Mouse (Mus musculus) G1E-ER4 (cell line): ENCODE measurements around the gene Pdcd4. TPM values are rescaled to one million over a fixed set of nuclear protein-coding genes. Genes with fewer than 3 reads are reported as not detected.

Experiments
- GATA1 ChIP-seq: IDR thresholded peaks from one replicate; pipeline ENCODE4 v1.8.0; 2012; ENCODE audit warnings: low read length, inconsistent platforms
- polyA plus RNA-seq: library from polyadenylated mRNA; stranded (reverse); fragments of >175 nt; gene quantifications from 2 replicates; pipeline ENCODE4 v1.2.3, GENCODE M21; 2012

The Pdcd4 gene
- polyA plus RNA-seq, 1 experiment, result 58.0 TPM

DNA sequence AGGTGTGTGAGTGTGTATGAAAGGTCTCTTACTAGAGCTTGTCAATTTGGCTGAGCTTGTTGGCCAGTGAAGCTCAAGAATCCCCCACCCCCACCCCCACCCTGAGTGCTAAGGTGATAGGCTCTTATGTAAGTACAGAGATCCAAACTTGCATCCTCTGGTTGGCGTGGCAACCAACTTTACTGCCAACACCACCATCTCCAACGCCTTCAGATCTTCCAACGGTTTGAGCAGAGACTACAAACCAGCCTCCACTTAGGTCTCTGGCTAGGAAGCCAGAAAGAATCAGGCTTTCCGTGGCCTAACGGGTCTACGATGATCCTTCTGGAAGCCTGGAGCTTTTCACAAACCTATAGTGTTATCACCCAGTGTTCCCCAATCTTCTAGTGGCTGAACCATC, 23.9 kb upstream of the Pdcd4 start:
- TF ChIP-seq GATA1, result no peak

GRCm38 (mm10) chr19:53868796-53869195, 23.2 kb upstream of the Pdcd4 start:
- no peak for TF ChIP-seq GATA1

DNA sequence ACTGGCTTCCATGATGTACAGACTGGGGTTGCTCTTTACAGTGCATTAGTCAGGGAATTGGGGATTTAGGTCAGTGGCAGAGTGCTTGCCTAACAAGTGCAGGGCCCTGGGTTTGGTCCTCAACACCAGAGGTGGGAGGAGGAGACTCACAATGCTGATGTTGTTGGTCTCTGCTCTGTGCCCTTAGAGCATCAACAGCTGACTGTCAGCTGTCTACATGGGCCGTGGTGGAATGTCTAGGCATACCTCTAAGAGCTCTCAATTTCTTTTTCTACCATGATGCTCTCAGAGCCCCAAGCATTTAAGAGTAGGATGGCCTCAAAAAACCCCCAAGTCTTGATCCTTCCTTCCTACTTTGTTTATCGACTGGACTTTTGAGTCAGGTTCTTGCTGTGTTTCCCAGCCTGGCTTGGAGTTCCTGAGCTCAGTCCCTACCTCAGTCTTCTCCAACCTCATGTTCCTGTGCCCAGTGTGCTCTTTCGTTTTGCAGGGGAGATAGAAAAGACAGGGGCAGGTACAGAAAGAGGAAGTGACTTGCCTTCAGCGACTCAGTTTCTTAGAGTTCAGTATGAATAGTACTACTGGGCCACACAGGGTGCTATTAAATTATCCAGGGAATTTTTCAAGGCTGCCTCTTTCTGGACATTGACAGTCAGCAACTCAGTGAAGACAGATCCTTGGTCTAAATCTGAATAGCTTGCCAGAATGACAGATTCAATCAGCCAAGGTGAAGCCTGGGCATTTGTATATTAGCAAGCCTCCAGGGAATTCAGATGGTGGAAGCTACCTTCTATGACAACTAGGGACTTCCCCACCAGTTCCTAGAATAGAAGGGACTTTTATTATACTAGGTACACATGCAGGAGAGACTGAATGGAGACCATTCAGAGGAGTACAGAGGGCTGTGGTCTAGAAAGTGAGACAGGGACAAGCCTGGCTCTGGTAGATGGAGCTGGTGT, 22.3 kb upstream of the Pdcd4 start:
- no peak for TF ChIP-seq GATA1

DNA sequence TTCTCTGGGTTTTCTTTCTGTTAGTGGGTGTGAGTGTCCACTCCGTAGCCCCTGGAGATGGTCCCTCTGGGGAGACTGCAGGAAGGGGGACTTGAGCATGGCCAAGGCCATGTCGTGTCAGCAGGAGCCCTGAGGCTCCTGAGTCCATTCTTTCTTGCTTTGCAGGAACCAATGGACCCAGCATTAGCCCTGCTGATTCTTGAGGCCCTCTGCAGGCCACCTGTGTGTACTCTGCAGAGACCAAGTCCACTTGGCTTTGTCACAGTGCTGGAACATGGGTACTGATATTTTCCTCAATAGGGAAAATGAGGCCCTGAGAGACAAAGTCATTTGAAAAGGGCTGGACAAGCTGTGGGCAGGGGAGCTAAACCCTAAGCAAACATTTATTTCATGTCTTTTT, 21.5 kb upstream of the Pdcd4 start:
- TF ChIP-seq GATA1, result no peak

GRCm38 (mm10) chr19:53871502-53871901, 20.5 kb upstream of the Pdcd4 start:
- TF ChIP-seq GATA1, result no peak

- TF ChIP-seq GATA1, result no peak
These were observed 18.9 kb upstream of the Pdcd4 start for GRCm38 (mm10) chr19:53872994-53873713.

DNA sequence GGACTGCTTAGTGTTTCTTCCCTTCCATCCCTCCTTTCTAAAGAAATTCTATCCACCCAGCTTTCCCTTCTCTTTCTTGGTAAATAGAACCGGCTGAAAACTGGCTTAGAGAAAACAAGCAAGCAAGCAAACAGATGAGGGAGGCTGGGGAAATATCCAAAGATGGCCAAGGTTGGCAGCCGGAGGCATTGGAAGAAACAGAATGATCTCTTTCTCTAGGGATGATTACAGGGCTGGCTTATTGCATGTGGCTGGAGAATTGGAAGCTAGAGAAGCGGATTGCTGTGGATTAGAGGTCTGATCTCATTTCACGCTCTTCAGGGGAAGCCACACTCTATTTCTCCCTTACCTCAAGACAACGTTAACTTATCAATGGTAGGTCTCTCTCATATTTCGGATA, 16.8 kb upstream of the Pdcd4 start:
- no peak for TF ChIP-seq GATA1

DNA sequence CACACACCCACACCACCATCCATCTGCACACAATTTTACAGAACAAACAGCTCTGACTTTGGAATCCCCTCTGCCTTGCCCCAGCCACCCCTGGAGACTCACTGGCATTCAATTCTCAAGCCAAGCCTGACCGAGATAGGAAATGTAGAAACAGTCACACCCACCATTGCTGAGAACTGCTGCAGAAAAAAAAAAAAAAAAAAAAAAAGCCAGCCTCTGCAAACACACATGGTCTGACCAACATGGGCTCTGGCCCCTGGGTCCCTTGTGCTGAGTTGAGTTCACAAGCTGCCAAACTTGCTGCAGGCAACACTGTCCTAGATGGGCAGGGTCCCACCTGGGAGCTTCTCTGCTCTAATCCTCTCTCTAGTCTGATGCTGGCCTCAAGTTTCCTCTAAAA, 14.3 kb upstream of the Pdcd4 start:
- no peak for TF ChIP-seq GATA1

- TF ChIP-seq GATA1, result no peak
These were observed 11.6 kb upstream of the Pdcd4 start for GRCm38 (mm10) chr19:53880460-53880859.

DNA sequence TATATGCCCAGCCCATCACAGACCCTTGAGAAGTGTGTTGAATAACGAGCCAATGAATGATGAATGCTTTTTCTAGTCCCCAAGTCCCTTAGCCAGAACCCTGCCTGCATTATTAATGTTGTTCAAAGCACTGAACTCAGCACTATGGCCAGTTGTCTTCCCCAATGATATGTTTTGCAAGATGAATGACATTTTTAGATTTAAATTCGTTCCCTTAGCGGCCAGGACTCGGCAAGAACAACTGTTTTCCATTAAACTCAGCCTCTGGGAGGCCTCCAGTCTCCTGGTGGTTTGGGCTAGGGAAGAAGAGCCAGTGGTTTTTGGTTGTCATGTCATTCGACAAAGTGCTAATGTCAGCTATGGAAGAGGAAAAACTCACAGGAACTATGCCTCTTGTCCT, 10.2 kb upstream of the Pdcd4 start:
- no peak for TF ChIP-seq GATA1

- TF ChIP-seq GATA1, result no peak
These were observed 6.6 kb upstream of the Pdcd4 start for GRCm38 (mm10) chr19:53885450-53885849.

DNA sequence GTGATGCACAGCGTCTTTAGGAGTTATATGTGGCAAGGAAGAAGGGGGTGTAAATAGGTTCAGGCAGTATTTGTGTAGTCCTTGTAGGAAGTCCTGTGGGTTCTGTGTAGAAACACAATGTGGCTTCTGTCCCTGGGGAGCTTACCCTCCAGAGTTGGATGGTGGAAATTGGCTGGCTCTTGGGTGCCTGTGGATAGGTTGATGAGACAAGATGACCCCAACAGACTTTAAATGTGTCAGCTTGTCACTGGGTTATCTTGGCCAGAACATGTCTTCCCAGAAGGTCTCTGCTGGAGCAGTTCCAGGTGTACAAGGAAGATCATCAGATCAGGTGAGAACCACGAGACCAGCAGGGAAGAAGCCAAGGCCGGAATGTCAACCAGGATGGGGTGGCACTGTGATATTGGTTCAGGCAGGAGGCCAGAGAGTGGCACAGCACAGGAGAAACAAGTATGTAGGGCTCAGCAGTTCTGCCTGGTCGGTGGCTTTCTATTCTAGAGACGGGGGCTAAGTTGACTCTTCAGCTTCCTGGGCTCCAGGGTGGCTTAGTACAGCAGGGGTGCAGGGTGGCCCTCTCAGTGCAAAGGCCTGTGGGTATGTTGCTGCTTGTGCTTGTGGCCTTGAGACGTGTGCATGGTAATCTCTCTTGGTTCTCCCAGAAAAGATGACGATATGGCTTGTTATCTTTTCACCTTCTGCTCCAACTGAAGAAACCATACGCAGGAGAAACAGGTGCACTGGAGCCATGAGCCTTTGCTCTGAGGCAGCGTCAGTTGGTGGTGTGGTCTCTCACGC, 5.3 kb upstream of the Pdcd4 start:
- TF ChIP-seq GATA1, result peak; percentile 73

- peak; percentile 29 for TF ChIP-seq GATA1
These were observed 4.2 kb upstream of the Pdcd4 start for GRCm38 (mm10) chr19:53887822-53888221.

DNA sequence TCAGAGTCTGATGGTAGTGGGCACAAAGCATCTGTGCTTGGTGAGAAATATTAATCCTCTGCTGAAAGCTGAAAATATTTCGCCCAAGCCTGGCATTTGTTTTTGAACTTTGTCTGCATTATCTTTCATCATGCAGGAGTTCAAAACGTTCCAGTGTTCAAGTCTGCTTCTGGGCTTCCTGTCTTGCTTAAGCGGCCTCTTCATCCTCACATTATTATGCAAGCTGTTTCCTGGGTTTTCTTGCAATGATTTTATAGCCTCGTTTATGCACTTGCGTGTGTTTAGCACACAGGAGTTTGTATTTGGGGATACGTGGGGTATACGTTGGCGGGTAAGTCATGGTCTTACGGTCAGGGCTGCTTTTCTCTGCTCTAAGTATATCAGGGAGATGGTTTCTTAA, 3.7 kb upstream of the Pdcd4 start:
- no peak for TF ChIP-seq GATA1

- no peak for TF ChIP-seq GATA1
These were observed 2.5 kb upstream of the Pdcd4 start for GRCm38 (mm10) chr19:53889555-53889954.

DNA sequence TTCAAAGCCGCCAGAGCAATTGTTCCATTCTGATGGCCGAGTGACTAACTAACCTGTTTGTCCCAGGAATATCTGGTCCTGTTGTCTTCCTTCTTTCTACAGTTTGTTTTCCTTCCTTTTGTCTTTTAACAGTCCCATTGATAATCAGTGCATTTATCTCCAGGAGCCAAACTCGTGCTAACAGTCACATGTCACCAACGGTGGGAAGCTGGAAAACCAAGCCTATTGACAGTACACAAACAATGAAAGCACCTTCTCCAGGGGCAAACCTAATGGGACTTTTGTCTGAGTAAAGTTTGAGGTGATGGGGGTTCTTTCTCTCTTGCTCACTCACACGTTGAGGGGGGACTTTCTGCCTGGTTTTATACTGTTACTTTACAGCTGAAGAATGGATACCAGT, 1.8 kb upstream of the Pdcd4 start:
- no peak for TF ChIP-seq GATA1
